Mouse (Mus musculus) cerebellum, adult 2 months (tissue): Measurements from ENCODE around the gene Cda.

Source experiments
- CTCF ChIP-seq: fragments of 200-500 bp; IDR thresholded peaks from 2 replicates; pipeline ENCODE4 v1.5.1; 2011; ENCODE audit warnings: low read depth, mild to moderate bottlenecking, control low read depth, low read length, moderate library complexity, borderline replicate concordance; ENCODE audit not compliant: insufficient read depth
- POLR2A ChIP-seq: fragments of 200-500 bp; IDR thresholded peaks from 2 replicates; pipeline ENCODE4 v1.6.1; 2011; ENCODE audit warnings: low read length, control low read depth, borderline replicate concordance; ENCODE audit not compliant: insufficient read depth

DNA sequence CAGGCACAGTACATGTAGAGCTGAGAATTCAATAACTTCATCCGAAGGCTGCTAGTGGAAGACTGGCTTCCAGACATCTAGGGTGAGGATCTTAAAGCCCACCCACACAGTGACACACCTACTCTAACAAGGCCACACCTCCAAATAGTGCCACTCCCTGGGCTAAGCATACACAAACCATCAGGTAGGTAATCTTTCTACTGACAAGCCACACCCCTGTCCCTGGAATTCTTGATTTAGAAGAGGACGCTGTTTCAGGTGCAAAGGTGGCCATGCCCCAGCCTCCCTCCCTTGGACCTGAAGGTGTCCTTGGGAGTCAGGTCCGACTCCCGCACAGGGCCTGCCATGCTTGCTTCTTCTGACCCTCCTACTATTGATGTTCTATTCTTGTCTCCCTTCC, 34.7 kb downstream of the Cda start:
- TF ChIP-seq CTCF = no peak
- TF ChIP-seq POLR2A = no peak
